Mouse (Mus musculus): Measurements from ENCODE around the gene Mov10. TPM values are rescaled to one million over a fixed set of nuclear protein-coding genes. Genes with fewer than 3 reads are reported as not detected.

The Mov10 gene
- polyA plus RNA-seq (2012; ENCODE audit: low replicate concordance), result 23.8 and 27.2 TPM in 2 replicates

DNA sequence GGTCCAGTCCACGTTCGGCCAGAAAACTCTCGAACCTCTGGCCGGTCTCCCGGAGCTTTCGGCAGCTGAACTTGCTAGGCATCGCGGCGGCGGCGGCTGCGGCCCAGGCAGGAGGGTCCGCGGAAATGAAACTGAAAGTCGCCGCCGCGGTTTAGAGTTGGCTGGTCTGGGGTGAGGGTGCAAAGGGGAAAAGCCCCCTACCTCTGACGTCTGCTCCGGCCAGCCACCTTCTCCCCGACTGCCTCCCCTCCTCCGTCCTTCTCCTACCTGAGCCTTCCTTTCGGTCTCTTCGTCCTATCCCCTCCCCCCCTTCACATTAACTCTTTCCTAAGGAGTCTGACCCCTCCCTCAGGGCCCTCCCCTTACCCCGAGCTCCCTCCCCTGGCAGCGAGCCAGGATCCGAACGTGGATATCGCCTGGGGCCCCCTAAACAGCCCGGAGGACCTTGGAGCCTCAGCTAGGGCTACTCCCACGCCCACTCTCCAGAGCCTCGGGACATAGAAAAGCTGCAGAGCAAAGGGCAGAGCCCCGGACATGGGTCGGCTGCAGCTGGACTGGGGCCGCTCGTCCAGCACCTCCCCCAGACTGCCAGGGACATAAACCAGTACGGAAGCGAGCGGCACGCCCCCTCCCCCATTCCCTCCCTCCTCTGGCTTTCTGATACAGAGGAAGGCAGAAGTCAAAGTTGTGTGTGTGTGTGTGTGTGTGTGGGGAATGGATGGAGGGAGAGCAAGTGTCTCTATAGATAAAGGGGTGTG, at the start of gene Mov10:
Gene Mov10, minus strand, starts transcription at position 573 of the 758 bp plus-strand sequence.

DNA sequence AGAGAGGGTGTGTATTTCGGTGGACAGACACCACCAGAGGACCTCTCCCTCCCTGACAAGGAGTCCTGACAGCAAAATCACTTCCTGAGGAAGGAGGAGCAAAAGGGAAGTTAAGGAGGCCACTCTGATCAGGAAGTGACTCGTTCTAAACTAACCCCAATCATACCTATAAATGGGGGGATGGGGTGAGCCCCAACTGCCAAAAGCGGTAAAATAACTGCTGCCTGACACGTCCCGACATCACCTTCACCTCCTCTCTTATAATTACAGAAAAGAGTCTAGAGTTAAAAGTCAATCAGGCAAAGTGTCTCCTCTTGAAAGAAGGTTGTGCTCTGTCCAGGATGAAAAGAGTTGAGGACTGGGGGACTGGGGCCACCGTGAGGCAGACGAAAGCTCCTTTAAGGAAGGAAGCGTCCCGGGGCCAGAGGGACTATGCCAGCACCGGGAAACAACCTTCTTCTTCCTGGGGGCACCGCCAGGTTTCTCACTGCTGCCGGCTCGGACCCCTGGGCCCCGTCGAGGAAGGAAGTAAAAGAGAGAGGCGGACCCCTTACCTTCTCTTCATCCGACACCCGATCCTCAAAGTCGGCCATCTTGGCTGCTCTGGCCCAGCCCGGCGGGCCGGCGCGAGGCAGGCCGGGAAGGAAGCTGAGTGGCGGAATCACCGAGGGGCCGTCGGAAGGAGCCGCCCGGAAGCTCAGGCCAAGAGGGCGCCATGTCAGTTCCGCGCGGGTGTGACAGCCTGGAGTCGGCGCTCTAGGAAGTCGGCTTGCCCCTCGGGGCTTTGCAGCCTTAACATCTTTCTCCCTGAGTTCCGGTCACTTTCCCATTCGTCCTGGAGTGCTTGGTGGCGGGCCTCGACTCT, 45.7 kb upstream of the Mov10 start, which contains the start of the genes St7l and Capza1:
Gene St7l, plus strand, starts transcription at position 220 of the 865 bp plus-strand sequence.
Gene Capza1, minus strand, starts transcription at position 720 of the 865 bp plus-strand sequence.

DNA sequence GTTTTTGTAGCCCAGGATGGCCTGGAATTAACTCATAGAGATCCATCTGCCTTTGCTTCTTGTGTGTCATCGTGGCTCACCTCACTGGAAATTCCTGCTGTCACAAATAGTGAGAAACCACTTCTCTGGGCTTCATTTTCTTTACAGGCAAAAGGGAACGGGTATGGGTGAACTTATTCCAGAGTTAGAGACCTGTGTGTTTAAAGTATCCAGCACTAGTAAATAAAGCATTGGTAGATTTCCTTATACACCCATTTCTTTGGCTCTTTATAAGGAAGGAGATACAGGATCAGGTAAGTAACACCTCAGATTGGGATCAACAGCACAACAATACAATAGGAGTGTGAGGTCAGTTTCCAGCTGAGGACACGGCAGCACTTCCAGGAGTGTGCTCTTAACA, 30.3 kb downstream of the Mov10 start, which contains the start of gene Rhoc:
Gene Rhoc, plus strand, starts transcription at position 301 of the 400 bp plus-strand sequence.

DNA sequence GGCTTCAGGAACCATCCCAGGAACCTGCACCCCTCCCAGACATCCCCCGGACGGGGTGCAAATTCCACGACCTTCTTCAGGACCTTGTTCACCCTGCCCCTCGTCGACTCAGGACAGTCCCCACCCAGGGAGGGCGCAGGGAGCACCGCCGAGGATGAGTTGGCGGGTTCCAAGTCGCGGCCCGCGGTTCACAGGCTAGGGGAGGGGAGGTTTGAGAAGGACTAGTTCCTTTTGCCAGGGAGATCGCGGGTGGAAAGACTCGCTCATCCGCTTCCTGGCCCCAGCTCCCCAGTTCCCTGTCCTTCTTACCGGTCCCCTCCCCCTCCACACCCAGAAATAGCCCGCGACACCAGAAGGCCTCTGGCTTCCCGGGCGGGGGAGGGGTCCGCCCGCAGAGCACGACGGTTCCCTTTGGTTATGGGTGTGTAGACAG, 36.9 kb downstream of the Mov10 start, which contains the start of gene Fam19a3:
Gene Fam19a3, minus strand, starts transcription at position 370 of the 433 bp plus-strand sequence.

DNA sequence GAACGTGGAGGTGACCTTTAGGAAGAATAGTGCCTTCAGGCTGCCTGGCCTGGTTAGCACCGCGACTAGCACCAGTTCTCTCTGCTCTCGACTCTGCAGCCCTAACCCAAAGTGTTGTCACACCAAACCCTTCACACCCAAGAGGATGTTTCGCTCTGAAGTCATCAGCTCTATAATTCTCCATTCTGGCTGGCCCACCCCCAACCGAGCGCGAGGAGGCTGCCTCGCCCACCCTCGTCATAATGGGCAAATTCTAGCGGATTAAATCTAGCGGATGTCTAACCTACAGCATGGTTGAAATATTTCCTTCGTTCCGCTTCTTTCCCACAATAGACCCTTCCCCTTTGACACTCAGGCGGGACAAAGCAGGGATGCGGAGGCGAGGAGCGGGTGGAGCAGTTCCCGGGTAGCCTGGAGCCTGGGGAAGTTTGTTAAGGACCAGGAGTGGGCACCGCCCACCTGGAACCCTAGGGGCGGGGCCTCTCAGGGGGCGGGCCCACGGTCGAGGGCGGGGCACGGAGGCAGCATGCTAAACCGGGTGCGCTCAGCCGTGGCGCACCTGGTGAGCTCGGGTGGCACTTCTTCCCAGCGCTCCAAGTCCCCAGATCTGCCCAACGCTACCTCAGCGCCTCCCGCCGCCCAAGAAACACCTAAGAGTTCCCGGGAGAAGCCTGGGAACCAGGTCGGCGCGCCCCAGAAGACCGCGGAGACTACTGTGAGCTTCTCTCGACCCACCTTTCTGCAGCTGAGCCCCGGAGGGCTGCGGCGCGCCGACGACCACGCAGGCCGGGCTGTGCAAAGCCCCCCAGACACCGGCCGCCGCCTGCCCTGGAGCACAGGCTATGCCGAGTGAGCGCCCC, 37.6 kb downstream of the Mov10 start, which contains the start of gene Ppm1j:
Gene Ppm1j, plus strand, starts transcription at position 496 of the 860 bp plus-strand sequence.

Other genes starting within 250 kb of the Mov10 start
- 85.7 and 107 TPM in 2 replicates for gene Slc16a1, start 179.9 kb downstream of the Mov10 start, polyA plus RNA-seq (2012; ENCODE audit: low replicate concordance)
- 5.0 and 6.8 TPM in 2 replicates for gene Ppm1j, start 37.5 kb downstream of the Mov10 start, polyA plus RNA-seq (2012; ENCODE audit: low replicate concordance)
- 0.11 and 0.20 TPM in 2 replicates for gene Fam19a3, start 36.7 kb downstream of the Mov10 start, polyA plus RNA-seq (2012; ENCODE audit: low replicate concordance)
- 37.1 and 41.8 TPM in 2 replicates for gene Rhoc, start 30.2 kb downstream of the Mov10 start, polyA plus RNA-seq (2012; ENCODE audit: low replicate concordance)
- gene St7l, start 45.4 kb upstream of the Mov10 start, polyA plus RNA-seq (2012; ENCODE audit: low replicate concordance), result 1.9 and 5.6 TPM in 2 replicates
- gene Capza1, start 45.9 kb upstream of the Mov10 start, polyA plus RNA-seq (2012; ENCODE audit: low replicate concordance), result 9.9 and 16.0 TPM in 2 replicates
- gene Wnt2b, start 143.4 kb upstream of the Mov10 start, polyA plus RNA-seq (2012; ENCODE audit: low replicate concordance), result not detected in 2 replicates
- 0.73 and 1.5 TPM in 2 replicates for gene Cttnbp2nl, start 234.6 kb upstream of the Mov10 start, polyA plus RNA-seq (2012; ENCODE audit: low replicate concordance)
- gene 4930564D02Rik, start 248.3 kb upstream of the Mov10 start, polyA plus RNA-seq (2012; ENCODE audit: low replicate concordance), result not detected in 2 replicates

Data from leukemia stem cell, adult 10-12 weeks (primary cell).